Mouse (Mus musculus) erythroblast, embryonic 14.5 days (primary cell): ENCODE data around the gene Kcnt2. TPM values are rescaled to one million over a fixed set of nuclear protein-coding genes. Genes with fewer than 3 reads are reported as not detected.

Experiments
- H3K27me3 ChIP-seq: 2 replicates; pipeline ENCODE4 v1.6.1; 2012; ENCODE audit warnings: inconsistent platforms; ENCODE audit not compliant: control insufficient read depth
- H3K36me3 ChIP-seq: 2 replicates; pipeline ENCODE4 v1.6.1; 2012; ENCODE audit warnings: mild to moderate bottlenecking, inconsistent platforms; ENCODE audit not compliant: control insufficient read depth
- H3K4me1 ChIP-seq: 2 replicates; pipeline ENCODE4 v1.6.1; 2012; ENCODE audit warnings: inconsistent platforms; ENCODE audit not compliant: control insufficient read depth
- H3K4me3 ChIP-seq: replicated peaks from 2 replicates; pipeline ENCODE3; 2012; ENCODE audit warnings: moderate library complexity, mild to moderate bottlenecking, inconsistent platforms
- H3K9me3 ChIP-seq: 2 replicates; pipeline ENCODE4 v1.6.1; 2012; ENCODE audit warnings: low read length, inconsistent platforms, mixed read lengths; ENCODE audit not compliant: control insufficient read depth
- GATA1 ChIP-seq: IDR thresholded peaks from 2 replicates; pipeline ENCODE4 v1.6.1; 2012; ENCODE audit warnings: low read length, inconsistent platforms, mixed read lengths
- TAL1 ChIP-seq: IDR thresholded peaks from 3 replicates; pipeline ENCODE4 v1.6.1; 2012; ENCODE audit warnings: low read length, inconsistent platforms, mixed read lengths
- polyA plus RNA-seq: library from polyadenylated mRNA; stranded (reverse); fragments of >175 nt; gene quantifications from 2 replicates; pipeline ENCODE4 v1.2.3, GENCODE M21; 2012

Kcnt2 gene
- polyA plus RNA-seq, 1 experiment = not detected

DNA sequence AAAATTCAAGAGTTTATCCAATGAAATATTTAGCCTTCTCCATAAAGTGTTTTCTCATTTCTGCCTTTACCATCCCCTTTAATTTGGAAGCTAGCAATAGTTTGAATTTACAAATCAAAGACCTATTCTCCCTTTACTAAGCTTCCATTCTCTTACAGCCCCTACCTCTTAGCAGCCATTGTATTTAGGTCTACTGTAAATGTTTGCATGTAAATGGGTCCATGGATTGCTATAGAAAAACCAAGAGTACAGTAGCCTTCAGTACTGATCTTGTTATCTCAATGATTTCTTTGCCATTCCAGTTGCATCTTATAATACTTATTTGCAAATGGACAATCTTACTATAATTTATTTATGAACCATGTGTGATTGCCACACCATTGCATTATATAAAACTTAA lies 267.5 kb downstream of the Kcnt2 start:
- no peaks in the 10 kb centered on the region for H3K27me3 ChIP-seq
- H3K4me3 ChIP-seq = no peak overlapping the region
- H3K4me1 ChIP-seq = no peaks in the 10 kb centered on the region
- no peak for TF ChIP-seq TAL1
- TF ChIP-seq GATA1 = no peak
- no peaks in the 10 kb centered on the region for H3K36me3 ChIP-seq
- no peaks in the 10 kb centered on the region for H3K9me3 ChIP-seq

DNA sequence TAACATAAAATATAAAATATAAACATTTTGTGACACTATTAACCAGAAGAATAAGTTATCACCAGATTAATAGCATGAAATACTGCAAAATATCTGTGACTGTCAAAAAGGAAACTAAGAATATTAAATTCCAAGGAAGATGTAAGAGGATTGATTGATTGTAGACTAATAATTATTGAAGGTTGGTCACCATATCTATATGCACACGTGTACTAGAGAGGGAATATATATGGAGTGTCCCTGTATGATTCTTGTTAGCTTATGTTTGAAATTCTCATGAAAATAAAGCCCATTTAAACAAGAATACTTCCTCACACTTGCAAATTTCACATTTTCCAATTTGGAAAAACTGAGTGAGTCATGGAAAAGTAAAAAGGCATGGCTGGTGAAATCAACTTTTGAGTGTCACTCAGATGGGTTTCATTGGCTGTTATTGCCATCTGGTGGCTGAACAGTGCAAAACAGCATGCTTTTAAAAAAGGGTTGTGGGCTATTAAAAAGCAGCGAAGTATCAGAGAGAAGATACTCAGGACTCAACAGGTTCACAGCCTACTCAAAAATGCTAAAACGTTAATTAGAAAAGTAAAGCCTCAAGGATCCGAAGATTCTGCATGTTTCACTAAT lies 285.4 kb downstream of the Kcnt2 start:
- H3K9me3 ChIP-seq = no peaks in the 10 kb centered on the region
- no peak overlapping the region for H3K4me3 ChIP-seq
- no peaks in the 10 kb centered on the region for H3K4me1 ChIP-seq
- H3K27me3 ChIP-seq = no peaks in the 10 kb centered on the region
- TF ChIP-seq TAL1 = no peak
- no peak for TF ChIP-seq GATA1
- H3K36me3 ChIP-seq = no peaks in the 10 kb centered on the region

DNA sequence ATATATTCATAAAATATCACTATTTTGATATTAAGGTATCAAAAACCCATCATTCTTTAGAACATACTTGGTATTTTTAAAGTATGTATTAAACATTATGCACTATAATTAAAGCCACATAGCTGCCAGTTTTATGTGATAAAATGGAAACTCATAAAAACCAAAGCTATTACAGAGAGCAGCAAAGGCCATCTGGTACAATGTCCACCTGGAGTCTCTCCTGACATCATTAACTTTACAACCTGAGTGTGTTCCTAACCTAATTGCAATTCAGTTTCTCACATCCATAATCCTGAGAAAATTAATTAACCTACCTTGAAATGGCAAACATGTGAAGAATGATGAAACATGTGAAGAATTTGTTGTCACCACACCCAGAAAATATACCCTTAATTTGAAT lies 288.9 kb downstream of the Kcnt2 start:
- no peaks in the 10 kb centered on the region for H3K36me3 ChIP-seq
- TF ChIP-seq TAL1 (no peak), GATA1 (no peak)

DNA sequence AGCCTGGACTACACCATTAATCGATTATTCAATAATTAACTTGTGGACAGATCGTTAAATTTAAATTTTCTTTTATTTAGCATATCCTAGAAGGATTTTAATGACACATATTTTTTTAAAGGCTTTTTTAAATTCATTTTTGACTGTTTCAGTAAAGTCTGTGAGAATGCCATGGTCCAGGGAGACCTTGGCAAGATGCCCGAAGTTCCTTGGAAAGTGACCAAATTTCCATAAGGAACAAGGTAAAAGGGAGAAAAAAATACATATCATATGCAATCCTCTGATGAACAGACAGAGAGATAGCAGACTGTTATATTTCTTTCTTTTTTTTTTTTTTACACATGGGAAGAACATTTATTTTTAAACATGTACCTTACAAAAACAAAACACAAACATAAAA lies 296.1 kb downstream of the Kcnt2 start:
- Histone ChIP-seq H3K4me3 (no peak overlapping the region), H3K36me3 (no peaks in the 10 kb centered on the region), H3K4me1 (no peaks in the 10 kb centered on the region), H3K9me3 (no peaks in the 10 kb centered on the region), H3K27me3 (no peaks in the 10 kb centered on the region)
- no peak for TF ChIP-seq TAL1
- TF ChIP-seq GATA1 = no peak

More for the DNA sequence above, 288.9 kb downstream of the Kcnt2 start:
- H3K9me3 ChIP-seq = no peaks in the 10 kb centered on the region
- no peak overlapping the region for H3K4me3 ChIP-seq
- no peaks in the 10 kb centered on the region for H3K4me1 ChIP-seq
- H3K27me3 ChIP-seq = no peaks in the 10 kb centered on the region

DNA sequence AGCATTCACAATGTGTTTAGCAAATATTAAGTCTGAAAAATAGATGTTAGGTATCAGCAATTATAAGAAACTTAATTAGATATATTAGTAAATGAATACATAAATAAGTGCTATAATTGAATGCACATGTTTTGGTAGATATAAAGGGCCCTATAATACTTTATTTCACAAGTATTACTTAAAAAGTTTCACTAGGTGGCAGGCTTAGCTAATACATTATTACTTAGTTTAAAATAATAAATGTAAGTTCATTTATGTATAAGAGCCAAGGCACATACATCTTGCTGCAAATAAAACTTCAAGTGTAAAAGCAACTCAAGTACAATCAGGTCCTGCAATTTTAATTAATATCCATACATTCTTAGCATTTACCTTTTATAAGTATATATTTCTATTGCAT lies 302.8 kb downstream of the Kcnt2 start:
- no peaks in the 10 kb centered on the region for H3K27me3 ChIP-seq
- H3K36me3 ChIP-seq = no peaks in the 10 kb centered on the region
- H3K4me3 ChIP-seq = no peak overlapping the region
- no peaks in the 10 kb centered on the region for H3K9me3 ChIP-seq
- no peaks in the 10 kb centered on the region for H3K4me1 ChIP-seq
- TF ChIP-seq GATA1 (no peak), TAL1 (no peak)

DNA sequence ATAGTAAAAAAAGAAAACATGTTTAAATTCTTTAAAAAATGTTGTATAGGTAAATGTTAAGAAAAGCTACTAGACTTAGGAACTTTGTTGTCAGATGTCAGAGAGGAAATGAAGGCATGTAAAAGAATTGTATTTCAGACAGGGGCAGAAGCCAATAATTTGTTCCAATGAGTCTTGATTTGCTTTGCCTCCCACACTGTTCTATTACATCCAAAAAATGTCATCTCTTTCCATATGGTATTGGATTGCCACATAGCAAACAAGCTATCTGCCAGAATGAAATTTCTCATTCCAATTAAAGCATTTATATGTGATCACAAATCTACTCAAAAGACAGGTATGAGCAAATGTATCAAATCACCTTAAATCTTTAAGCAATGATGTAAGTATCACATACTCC lies 314.8 kb downstream of the Kcnt2 start:
- Histone ChIP-seq H3K27me3 (no peaks in the 10 kb centered on the region), H3K36me3 (no peaks in the 10 kb centered on the region), H3K4me3 (no peak overlapping the region), H3K4me1 (no peaks in the 10 kb centered on the region), H3K9me3 (no peaks in the 10 kb centered on the region)
- TF ChIP-seq GATA1 = no peak
- no peak for TF ChIP-seq TAL1

DNA sequence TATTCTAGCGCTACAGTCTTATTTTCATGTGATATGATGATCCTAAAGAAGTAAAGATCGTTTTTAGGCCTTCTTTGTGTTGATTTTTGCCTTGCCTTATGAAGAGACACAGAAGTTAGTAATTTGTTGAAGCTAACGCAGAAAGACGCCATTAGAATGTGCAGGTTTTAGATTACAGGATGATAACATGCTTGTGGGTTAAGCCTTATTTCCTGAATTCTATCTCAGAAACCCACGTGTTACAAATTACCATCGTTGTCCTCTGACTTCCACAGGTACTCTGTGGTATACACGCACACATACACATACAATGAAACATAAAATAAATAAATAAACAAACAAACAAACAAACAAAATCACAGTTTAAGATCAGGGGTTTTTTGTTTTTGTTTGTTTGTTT lies 326.2 kb downstream of the Kcnt2 start:
- no peaks in the 10 kb centered on the region for H3K4me1 ChIP-seq
- TF ChIP-seq TAL1 = no peak
- no peak for TF ChIP-seq GATA1
- H3K4me3 ChIP-seq = no peak overlapping the region
- H3K9me3 ChIP-seq = no peaks in the 10 kb centered on the region
- H3K36me3 ChIP-seq = no peaks in the 10 kb centered on the region
- no peaks in the 10 kb centered on the region for H3K27me3 ChIP-seq

DNA sequence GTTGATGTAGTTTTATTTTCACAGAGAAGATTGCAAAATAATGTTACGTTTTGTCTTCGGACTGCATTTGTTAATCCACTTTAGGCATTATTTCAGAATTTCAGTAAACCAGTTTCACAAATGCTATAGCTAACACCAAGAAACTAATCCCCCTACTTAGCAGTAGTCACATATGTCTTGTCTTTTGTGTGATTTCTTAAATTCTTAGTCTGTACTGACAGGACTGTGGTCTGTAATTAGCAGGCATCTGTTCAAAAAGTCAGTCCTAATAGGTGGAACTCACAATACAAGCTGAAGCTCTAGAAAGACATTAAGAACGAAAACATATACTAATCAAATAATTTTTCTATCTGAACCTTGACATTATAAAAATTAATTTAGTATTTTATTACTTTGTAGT lies 332.6 kb downstream of the Kcnt2 start:
- Histone ChIP-seq H3K9me3 (no peaks in the 10 kb centered on the region), H3K4me1 (no peaks in the 10 kb centered on the region), H3K27me3 (no peaks in the 10 kb centered on the region), H3K4me3 (no peak overlapping the region), H3K36me3 (no peaks in the 10 kb centered on the region)
- no peak for TF ChIP-seq TAL1
- TF ChIP-seq GATA1 = no peak

DNA sequence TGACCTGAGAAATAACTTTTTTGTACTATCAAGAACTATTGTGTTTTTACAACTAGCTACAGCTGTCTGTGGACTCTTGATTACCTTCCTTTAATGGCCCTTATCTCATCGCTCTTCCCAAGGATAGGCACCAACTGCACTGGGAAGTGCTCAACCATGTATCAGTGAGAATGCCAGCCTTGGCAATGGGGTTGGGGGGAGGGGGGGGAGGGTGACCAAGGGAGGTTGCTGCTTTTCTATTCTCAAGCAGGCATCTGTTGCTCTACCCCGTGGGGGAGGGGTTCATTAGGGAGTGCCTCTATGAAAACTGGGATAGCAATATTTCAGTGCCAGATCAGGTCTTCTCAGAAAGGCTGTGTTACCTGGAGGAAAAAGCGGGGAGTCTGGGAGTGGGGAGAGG lies 342.3 kb downstream of the Kcnt2 start:
- Histone ChIP-seq H3K4me3 (no peak overlapping the region), H3K36me3 (no peaks in the 10 kb centered on the region), H3K9me3 (no peaks in the 10 kb centered on the region; the same call in 1 of the 2 replicates), H3K27me3 (no peaks in the 10 kb centered on the region), H3K4me1 (no peaks in the 10 kb centered on the region)
- TF ChIP-seq GATA1 (no peak), TAL1 (no peak)

DNA sequence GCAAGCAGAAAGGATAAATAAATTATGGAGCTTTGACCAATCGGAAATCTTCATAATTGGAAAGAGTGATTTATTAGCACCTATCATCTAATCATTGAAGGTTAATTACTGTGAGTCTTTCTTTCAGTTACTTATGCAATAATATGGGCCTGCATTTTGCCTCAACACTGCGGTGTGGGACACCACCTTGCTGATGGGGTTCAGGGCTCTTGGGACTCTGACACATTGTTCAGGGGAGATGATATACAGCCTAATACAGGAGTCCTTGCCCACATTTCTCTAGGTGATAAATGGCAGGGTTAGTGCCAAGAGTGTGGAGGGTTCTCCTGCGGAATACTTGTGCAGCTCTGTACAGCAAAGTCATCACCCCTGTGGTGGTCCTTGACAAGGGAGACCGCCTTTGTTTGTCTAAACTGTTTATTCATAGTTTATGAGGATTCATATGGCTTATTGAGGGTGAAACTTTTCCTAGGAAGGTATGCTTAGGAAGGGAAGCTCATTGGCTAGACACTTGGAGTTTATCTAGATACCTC lies 362.9 kb downstream of the Kcnt2 start:
- no peak overlapping the region for H3K4me3 ChIP-seq
- no peaks in the 10 kb centered on the region for H3K27me3 ChIP-seq
- H3K4me1 ChIP-seq = no peaks in the 10 kb centered on the region
- TF ChIP-seq GATA1 = no peak
- TF ChIP-seq TAL1 = no peak
- H3K36me3 ChIP-seq = no peaks in the 10 kb centered on the region
- H3K9me3 ChIP-seq = no peaks in the 10 kb centered on the region
